24 mouse cellular contexts compared by ENCODE assay signal in genomic region chr3:152907683-152908082, GRCm38 (mm10).
"Had no signal": no experiment of that assay in that cellular context is flagged by ENCODE, and none has a peak within 500 bp of the region (broad histone marks: within the 10 kb centered on the region; RNA-seq: fewer than 3 reads in every experiment).

No protein-coding gene starts in this region.

- H3K4me2 ChIP-seq: limb, embryonic 13.5 days; liver, embryonic 12.5 days; liver, embryonic 15.5 days; lung, embryonic 15.5 days; midbrain, embryonic 15.5 days; neural tube, embryonic 12.5 days; neural tube, embryonic 15.5 days; stomach, embryonic 15.5 days had no signal

- H3K27me3 ChIP-seq: limb, embryonic 13.5 days; liver, embryonic 12.5 days; liver, embryonic 15.5 days; lung, embryonic 15.5 days; megakaryocyte, embryonic 14.5 days; midbrain, embryonic 15.5 days; neural tube, embryonic 12.5 days; neural tube, embryonic 15.5 days; stomach, embryonic 15.5 days had no signal

- H3K4me3 ChIP-seq: left cerebral cortex, adult 2 months; limb, embryonic 10.5 days; limb, embryonic 13.5 days; liver, embryonic 12.5 days; liver, embryonic 15.5 days; lung, embryonic 15.5 days; midbrain, embryonic 10.5 days; midbrain, embryonic 15.5 days; neural tube, embryonic 12.5 days; neural tube, embryonic 15.5 days; stomach, embryonic 15.5 days had no signal

- H3K4me1 ChIP-seq: limb, embryonic 13.5 days; liver, embryonic 15.5 days; lung, embryonic 15.5 days; neural tube, embryonic 12.5 days; stomach, embryonic 15.5 days had no signal

- H3K27ac ChIP-seq: left cerebral cortex, adult 2 months; limb, embryonic 10.5 days; limb, embryonic 13.5 days; liver, embryonic 12.5 days; liver, embryonic 15.5 days; lung, embryonic 15.5 days; midbrain, embryonic 10.5 days; midbrain, embryonic 15.5 days; neural tube, embryonic 12.5 days; neural tube, embryonic 15.5 days; stomach, embryonic 15.5 days had no signal

- H3K9ac ChIP-seq: limb, embryonic 13.5 days; liver, embryonic 12.5 days; liver, embryonic 15.5 days; lung, embryonic 15.5 days; midbrain, embryonic 15.5 days; neural tube, embryonic 12.5 days; neural tube, embryonic 15.5 days; stomach, embryonic 15.5 days had no signal

- H3K36me3 ChIP-seq: limb, embryonic 10.5 days; limb, embryonic 13.5 days; liver, embryonic 12.5 days; liver, embryonic 15.5 days; lung, embryonic 15.5 days; midbrain, embryonic 10.5 days; midbrain, embryonic 15.5 days; neural tube, embryonic 12.5 days; neural tube, embryonic 15.5 days; stomach, embryonic 15.5 days had no signal

- ATAC-seq: intestine, postnatal 0 days; liver, embryonic 12.5 days; midbrain, embryonic 15.5 days had no signal

- H3K9me3 ChIP-seq: limb, embryonic 10.5 days; limb, embryonic 13.5 days; liver, embryonic 12.5 days; liver, embryonic 15.5 days; lung, embryonic 15.5 days; megakaryocyte, embryonic 14.5 days; midbrain, embryonic 10.5 days; midbrain, embryonic 15.5 days; neural tube, embryonic 12.5 days; neural tube, embryonic 15.5 days; stomach, embryonic 15.5 days had no signal

- DNase-seq: kidney, adult 2 months; kidney, postnatal 10 days; kidney, postnatal 4 days; liver; lung, adult 18-20 months; lung, postnatal 10 days; lung, postnatal 36 days; right cerebral cortex, postnatal 25 days; spleen, adult 18-20 months; thymus, adult 18-20 months; thymus, postnatal 36 days had no signal
